Mouse (Mus musculus) G1E-ER4 (cell line): ENCODE data around the gene Coro1c. TPM values are rescaled to one million over a fixed set of nuclear protein-coding genes. Genes with fewer than 3 reads are reported as not detected.

Experiments used
- GATA1 ChIP-seq: IDR thresholded peaks from one replicate; pipeline ENCODE4 v1.8.0; 2012; ENCODE audit warnings: low read length, inconsistent platforms
- polyA plus RNA-seq: library from polyadenylated mRNA; stranded (reverse); fragments of >175 nt; gene quantifications from 2 replicates; pipeline ENCODE4 v1.2.3, GENCODE M21; 2012

The Coro1c gene
- polyA plus RNA-seq, 1 experiment, result 72.9 TPM

GRCm38 (mm10) chr5:113876176-113876575 lies 32.4 kb downstream of the Coro1c start:
- TF ChIP-seq GATA1, result no peak

DNA sequence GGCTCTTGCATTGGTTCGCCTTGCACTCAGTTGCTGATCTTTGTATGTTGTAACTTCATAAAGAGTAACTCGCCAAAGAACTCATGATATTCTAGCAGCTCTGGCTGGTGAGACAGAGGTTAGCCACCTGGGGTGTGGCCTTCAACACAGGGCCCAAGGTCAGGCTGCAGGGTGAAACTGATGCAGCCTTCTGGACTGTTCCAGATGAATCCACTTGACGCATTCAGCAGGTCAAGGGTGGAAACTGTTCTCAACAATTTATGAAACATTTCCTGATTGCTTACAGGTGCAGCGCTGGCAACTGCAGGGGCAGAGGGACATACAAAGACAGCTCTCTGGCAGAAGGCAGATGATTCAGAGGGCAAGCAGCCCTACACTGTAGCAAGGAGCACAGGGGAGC lies 32.9 kb downstream of the Coro1c start:
- no peak for TF ChIP-seq GATA1

GRCm38 (mm10) chr5:113874063-113875024 lies 34.2 kb downstream of the Coro1c start:
- no peak for TF ChIP-seq GATA1

GRCm38 (mm10) chr5:113872936-113873912 lies 35.3 kb downstream of the Coro1c start:
- no peak for TF ChIP-seq GATA1

DNA sequence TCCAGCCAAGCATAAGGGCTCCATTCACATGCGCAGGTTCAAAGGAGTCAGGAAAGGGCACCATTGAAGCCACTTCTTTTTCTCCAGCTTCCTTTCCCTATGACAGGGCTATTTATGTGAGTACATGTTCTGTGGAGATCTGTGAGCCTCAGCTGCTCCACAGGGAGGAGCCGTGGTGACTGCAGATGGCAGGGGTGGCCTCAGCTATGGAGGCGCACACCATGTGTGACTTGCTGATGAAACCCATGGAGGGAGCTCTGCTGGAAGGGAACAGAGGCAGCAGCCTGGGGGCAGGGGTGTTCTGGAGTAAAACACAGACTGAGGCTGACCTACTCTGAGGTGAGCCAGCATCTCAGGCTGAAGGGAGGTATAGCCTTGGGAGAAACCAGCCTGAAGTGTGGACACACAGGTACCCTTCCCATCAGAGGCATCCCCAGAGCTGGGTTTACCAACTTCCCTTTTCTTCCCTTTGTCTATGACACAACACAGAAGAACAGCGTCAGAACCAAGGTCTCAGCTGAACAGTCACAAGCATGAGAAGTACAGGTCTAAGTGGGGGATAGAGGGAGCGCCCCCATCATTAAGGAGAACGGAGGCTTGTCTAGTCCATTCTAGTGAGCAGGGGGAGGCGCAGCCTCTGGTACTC lies 36.5 kb downstream of the Coro1c start:
- TF ChIP-seq GATA1, result no peak

GRCm38 (mm10) chr5:113870393-113871040 lies 38.0 kb downstream of the Coro1c start:
- no peak for TF ChIP-seq GATA1

DNA sequence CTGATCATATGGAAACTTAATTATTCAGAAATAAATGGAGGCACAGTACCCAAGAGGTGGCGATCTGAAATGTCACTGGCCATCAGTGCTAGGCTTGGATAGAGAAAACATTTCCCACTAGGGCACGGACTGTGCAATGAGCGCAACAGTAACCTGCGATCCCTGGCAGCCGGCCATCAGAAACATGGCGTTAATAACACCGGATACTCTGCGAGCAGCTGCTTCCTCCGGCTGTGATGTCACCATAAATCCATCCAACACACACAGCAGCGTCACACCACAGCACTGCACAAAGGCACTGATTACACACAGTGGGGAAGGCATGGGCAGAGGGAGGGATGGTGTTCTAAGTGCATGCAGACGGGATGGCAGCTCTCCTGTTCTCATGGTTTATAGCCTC lies 39.4 kb downstream of the Coro1c start:
- TF ChIP-seq GATA1, result no peak

- TF ChIP-seq GATA1, result no peak
These were observed 43.6 kb downstream of the Coro1c start for GRCm38 (mm10) chr5:113864992-113865391.

GRCm38 (mm10) chr5:113863994-113864393 lies 44.6 kb downstream of the Coro1c start:
- TF ChIP-seq GATA1, result no peak

DNA sequence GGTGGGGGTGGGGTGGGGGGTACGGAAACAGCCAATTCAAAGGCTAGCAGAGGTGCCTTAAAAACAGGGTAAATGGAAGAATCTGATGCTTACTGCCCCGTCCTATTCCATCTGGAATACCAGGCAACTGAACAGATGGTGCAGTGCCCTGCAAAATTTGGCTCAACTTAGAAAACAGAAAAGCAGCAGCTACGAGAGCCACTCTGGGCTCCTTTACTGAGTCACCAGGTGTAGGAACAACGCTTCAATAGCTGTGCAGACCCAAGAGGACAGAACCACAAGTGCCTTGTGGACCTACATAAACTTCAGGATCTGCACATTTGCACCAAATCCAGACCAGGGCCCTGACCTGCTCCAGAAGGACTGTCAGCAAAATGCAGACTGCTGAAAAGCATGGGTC lies 46.1 kb downstream of the Coro1c start:
- no peak for TF ChIP-seq GATA1

DNA sequence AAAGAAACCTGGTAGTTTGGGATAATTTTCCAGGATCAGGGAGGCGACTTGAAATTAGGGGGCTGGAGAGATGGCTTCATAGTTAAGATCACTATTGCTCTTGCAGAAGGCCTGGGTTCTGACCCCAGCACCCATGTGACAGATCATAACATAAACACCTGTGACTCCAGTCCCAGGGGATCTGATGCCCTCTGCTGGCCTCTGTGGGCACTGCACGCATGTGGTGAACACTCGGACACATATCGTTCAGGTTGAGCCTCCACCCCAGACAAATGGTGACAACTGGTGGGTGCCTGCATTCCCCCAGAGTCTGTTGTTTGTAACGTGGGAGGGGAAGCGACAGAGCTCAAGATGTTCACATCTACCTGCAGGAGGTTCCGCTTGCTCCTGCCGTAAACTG lies 47.3 kb downstream of the Coro1c start:
- no peak for TF ChIP-seq GATA1

GRCm38 (mm10) chr5:113858971-113859370 lies 49.6 kb downstream of the Coro1c start:
- TF ChIP-seq GATA1, result no peak

GRCm38 (mm10) chr5:113858550-113858949 lies 50.0 kb downstream of the Coro1c start:
- TF ChIP-seq GATA1, result no peak

DNA sequence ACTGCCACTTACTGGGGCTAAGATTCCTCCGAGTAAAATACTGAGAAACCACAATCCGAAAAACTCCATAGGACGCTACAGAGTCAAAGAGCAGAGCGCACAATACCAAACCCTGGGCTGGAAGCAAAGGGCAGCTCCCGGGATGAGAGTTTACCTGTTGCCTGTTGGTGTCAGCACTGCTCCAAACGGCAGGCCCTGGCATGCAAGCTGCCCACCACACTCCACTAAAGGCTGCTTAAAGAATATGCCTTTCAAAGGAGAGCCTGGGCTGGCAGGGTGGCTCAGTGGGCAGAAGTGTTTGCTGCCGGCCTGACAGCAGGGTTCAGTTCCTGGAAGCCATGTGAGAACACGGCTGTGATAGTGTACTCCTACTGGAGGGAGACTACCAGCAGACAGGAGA lies 50.9 kb downstream of the Coro1c start:
- no peak for TF ChIP-seq GATA1

GRCm38 (mm10) chr5:113856631-113857030 lies 51.9 kb downstream of the Coro1c start:
- no peak for TF ChIP-seq GATA1
